Mouse (Mus musculus): Measurements from ENCODE around the gene Ihh. TPM values are rescaled to one million over a fixed set of nuclear protein-coding genes. Genes with fewer than 3 reads are reported as not detected.

Gene Ihh
- polyA plus RNA-seq, 1 experiment from 2014 or later = 0.06 TPM

GRCm38 (mm10) chr1:74962853-74963227 is 11.4 kb upstream of the Ihh start:
- no peak overlapping the region for H3K4me2 ChIP-seq
- WGBS = 81% methylated on average over 5 of the region's 5 CpGs
- no peaks in the 10 kb centered on the region for H3K9me3 ChIP-seq (replicated peaks)
- no peak overlapping the region for H3K4me3 ChIP-seq
- no peak overlapping the region for H3K27ac ChIP-seq (ENCODE audit: poor library complexity, severe bottlenecking)
- no peak for ATAC-seq (ENCODE audit: insufficient number of reproducible peaks, low FRiP score)
- peaks cover 9% of the 10 kb centered on the region for H3K4me1 ChIP-seq (replicated peaks)
- no peaks in the 10 kb centered on the region for H3K36me3 ChIP-seq
- H3K9ac ChIP-seq = no peak overlapping the region
- H3K27me3 ChIP-seq (replicated peaks) = peaks cover 43% of the 10 kb centered on the region

- no peaks in the 10 kb centered on the region for H3K36me3 ChIP-seq
- H3K9me3 ChIP-seq (replicated peaks) = no peaks in the 10 kb centered on the region
- H3K9ac ChIP-seq = no peak overlapping the region
- WGBS = 62% methylated on average over 5 of the region's 5 CpGs
- H3K4me2 ChIP-seq = no peak overlapping the region
- H3K4me1 ChIP-seq (replicated peaks) = peaks cover 5% of the 10 kb centered on the region
- peaks cover 47% of the 10 kb centered on the region for H3K27me3 ChIP-seq (replicated peaks)
- H3K27ac ChIP-seq (ENCODE audit: poor library complexity, severe bottlenecking) = no peak overlapping the region
- no peak for ATAC-seq (ENCODE audit: insufficient number of reproducible peaks, low FRiP score)
- no peak overlapping the region for H3K4me3 ChIP-seq
These were observed 10.8 kb upstream of the Ihh start for GRCm38 (mm10) chr1:74962126-74962852.

GRCm38 (mm10) chr1:74961722-74962121 is 10.2 kb upstream of the Ihh start:
- Histone ChIP-seq H3K4me2 (no peak overlapping the region), H3K27ac (ENCODE audit: poor library complexity, severe bottlenecking) (no peak overlapping the region), H3K9ac (no peak overlapping the region), H3K27me3 (replicated peaks) (peaks cover 51% of the 10 kb centered on the region), H3K9me3 (replicated peaks) (no peaks in the 10 kb centered on the region), H3K4me1 (replicated peaks) (peaks cover 5% of the 10 kb centered on the region), H3K36me3 (no peaks in the 10 kb centered on the region), H3K4me3 (no peak overlapping the region)
- ATAC-seq (ENCODE audit: insufficient number of reproducible peaks, low FRiP score) = no peak
- 83% methylated on average over 7 of the region's 7 CpGs for WGBS

GRCm38 (mm10) chr1:74960059-74960458 is 8.6 kb upstream of the Ihh start:
- Histone ChIP-seq H3K36me3 (no peaks in the 10 kb centered on the region), H3K4me2 (no peak overlapping the region), H3K4me3 (no peak overlapping the region), H3K4me1 (replicated peaks) (peaks cover 5% of the 10 kb centered on the region), H3K27me3 (replicated peaks) (peaks cover 63% of the 10 kb centered on the region), H3K9ac (no peak overlapping the region), H3K9me3 (replicated peaks) (no peaks in the 10 kb centered on the region), H3K27ac (ENCODE audit: poor library complexity, severe bottlenecking) (no peak overlapping the region)
- WGBS = 80% methylated on average over 7 of the region's 7 CpGs
- ATAC-seq (ENCODE audit: insufficient number of reproducible peaks, low FRiP score) = no peak

- no peak overlapping the region for H3K27ac ChIP-seq (ENCODE audit: poor library complexity, severe bottlenecking)
- H3K4me2 ChIP-seq = peak overlapping the region; percentile 72
- WGBS = 1% methylated on average over 81 of the region's 84 CpGs
- H3K9ac ChIP-seq = 0 out of 2 replicates have a peak overlapping the region, but pooled peaks have one; percentile 1
- H3K27me3 ChIP-seq (replicated peaks) = peaks cover 97% of the 10 kb centered on the region
- no peak for ATAC-seq (ENCODE audit: insufficient number of reproducible peaks, low FRiP score)
- no peaks in the 10 kb centered on the region for H3K36me3 ChIP-seq
- H3K9me3 ChIP-seq (replicated peaks) = no peaks in the 10 kb centered on the region
- peak overlapping the region; percentile 44 for H3K4me3 ChIP-seq
- H3K4me1 ChIP-seq (replicated peaks) = peaks cover 39% of the 10 kb centered on the region
These were observed 639 bp downstream of the Ihh start for GRCm38 (mm10) chr1:74950576-74951490.

GRCm38 (mm10) chr1:74950066-74950465 is 1.4 kb downstream of the Ihh start:
- Histone ChIP-seq H3K4me1 (replicated peaks) (peaks cover 39% of the 10 kb centered on the region), H3K27me3 (replicated peaks) (peaks cover 99% of the 10 kb centered on the region), H3K27ac (ENCODE audit: poor library complexity, severe bottlenecking) (no peak overlapping the region), H3K9ac (no peak overlapping the region), H3K4me2 (peak overlapping the region; percentile 72), H3K36me3 (no peaks in the 10 kb centered on the region), H3K9me3 (replicated peaks) (no peaks in the 10 kb centered on the region), H3K4me3 (peak overlapping the region; percentile 44)
- 1% methylated on average over 16 of the region's 16 CpGs for WGBS
- ATAC-seq (ENCODE audit: insufficient number of reproducible peaks, low FRiP score) = no peak

- Histone ChIP-seq H3K4me2 (peak overlapping the region; percentile 72), H3K27ac (ENCODE audit: poor library complexity, severe bottlenecking) (no peak overlapping the region), H3K4me1 (replicated peaks) (peaks cover 39% of the 10 kb centered on the region), H3K27me3 (replicated peaks) (peaks cover 99% of the 10 kb centered on the region), H3K9me3 (replicated peaks) (no peaks in the 10 kb centered on the region), H3K9ac (no peak overlapping the region), H3K36me3 (no peaks in the 10 kb centered on the region), H3K4me3 (peak overlapping the region; percentile 44)
- no peak for ATAC-seq (ENCODE audit: insufficient number of reproducible peaks, low FRiP score)
- WGBS = 2% methylated on average over 24 of the region's 24 CpGs
These were observed 1.8 kb downstream of the Ihh start for GRCm38 (mm10) chr1:74949666-74950050.

GRCm38 (mm10) chr1:74948784-74949665 is 2.4 kb downstream of the Ihh start:
- peak overlapping the region; percentile 44 for H3K4me3 ChIP-seq
- peaks cover 39% of the 10 kb centered on the region for H3K4me1 ChIP-seq (replicated peaks)
- H3K36me3 ChIP-seq = no peaks in the 10 kb centered on the region
- H3K27ac ChIP-seq (ENCODE audit: poor library complexity, severe bottlenecking) = no peak overlapping the region
- no peak overlapping the region for H3K9ac ChIP-seq
- H3K9me3 ChIP-seq (replicated peaks) = no peaks in the 10 kb centered on the region
- no peak for ATAC-seq (ENCODE audit: insufficient number of reproducible peaks, low FRiP score)
- WGBS = 3% methylated on average over 20 of the region's 20 CpGs
- peaks cover 100% of the 10 kb centered on the region for H3K27me3 ChIP-seq (replicated peaks)
- peak overlapping the region; percentile 72 for H3K4me2 ChIP-seq

- Histone ChIP-seq H3K9ac (no peak overlapping the region), H3K36me3 (no peaks in the 10 kb centered on the region), H3K4me3 (peak overlapping the region; percentile 44), H3K27me3 (replicated peaks) (peaks cover 99% of the 10 kb centered on the region), H3K4me1 (replicated peaks) (peaks cover 39% of the 10 kb centered on the region), H3K27ac (ENCODE audit: poor library complexity, severe bottlenecking) (no peak overlapping the region), H3K4me2 (peak overlapping the region; percentile 64), H3K9me3 (replicated peaks) (no peaks in the 10 kb centered on the region)
- WGBS = 4% methylated on average over 39 of the region's 41 CpGs
- ATAC-seq (ENCODE audit: insufficient number of reproducible peaks, low FRiP score) = no peak
These were observed 3.3 kb downstream of the Ihh start for GRCm38 (mm10) chr1:74947986-74948670.

- H3K9ac ChIP-seq = no peak overlapping the region
- no peaks in the 10 kb centered on the region for H3K4me1 ChIP-seq (replicated peaks)
- H3K27me3 ChIP-seq (replicated peaks) = peaks cover 76% of the 10 kb centered on the region
- 52% methylated on average over 12 of the region's 12 CpGs for WGBS
- H3K36me3 ChIP-seq = no peaks in the 10 kb centered on the region
- H3K4me3 ChIP-seq = no peak overlapping the region
- H3K27ac ChIP-seq (ENCODE audit: poor library complexity, severe bottlenecking) = no peak overlapping the region
- H3K4me2 ChIP-seq = no peak overlapping the region
- no peaks in the 10 kb centered on the region for H3K9me3 ChIP-seq (replicated peaks)
- no peak for ATAC-seq (ENCODE audit: insufficient number of reproducible peaks, low FRiP score)
These were observed 9.7 kb downstream of the Ihh start for GRCm38 (mm10) chr1:74941651-74942360.

Data from heart, embryonic 12.5 days (tissue).